Mouse (Mus musculus) heart, embryonic 16.5 days (tissue): Measurements from ENCODE around the gene Syngr3. TPM values are rescaled to one million over a fixed set of nuclear protein-coding genes. Genes with fewer than 3 reads are reported as not detected.
A peak's percentile ranks its signal among the peaks of the same experiment; 100 is the strongest.
"Not testable (repeated sequence)": the region's sequence is repeated elsewhere in the genome, so short reads cannot be mapped to it uniquely, and the experiment has no call there.

Source experiments
- ATAC-seq: fragments of 200-750 bp; cut with Nextera tagmentation; replicated peaks from 2 replicates; pipeline ENCODE4 v1.8.0; 2017; ENCODE audit warnings: moderate number of reproducible peaks; ENCODE audit not compliant: insufficient read depth, low FRiP score; ENCODE audit errors: extremely low read depth
- H3K27ac ChIP-seq: fragments of 300-500 bp; sonication (generic); 2 replicates; pipeline ENCODE4 v1.5.1; 2014; ENCODE audit warnings: mild to moderate bottlenecking, low read length, control low read depth, moderate library complexity
- H3K27me3 ChIP-seq: fragments of 300-500 bp; sonication (generic); 2 replicates; pipeline ENCODE4 v1.6.1; 2014; ENCODE audit warnings: low read length, mixed read lengths; ENCODE audit not compliant: control insufficient read depth, insufficient read depth
- H3K36me3 ChIP-seq: fragments of 300-500 bp; sonication (generic); 2 replicates; pipeline ENCODE4 v1.6.1; 2014; ENCODE audit not compliant: control insufficient read depth, insufficient read depth
- H3K4me1 ChIP-seq: fragments of 300-500 bp; sonication (generic); 2 replicates; pipeline ENCODE4 v1.6.1; 2014; ENCODE audit warnings: low read length, mixed read lengths; ENCODE audit not compliant: control insufficient read depth, insufficient read depth
- H3K4me2 ChIP-seq: fragments of 300-500 bp; sonication (generic); 2 replicates; pipeline ENCODE4 v1.6.1; 2014; ENCODE audit warnings: low read depth, mild to moderate bottlenecking, control low read depth, low read length
- H3K4me3 ChIP-seq: fragments of 300-500 bp; sonication (generic); 2 replicates; pipeline ENCODE4 v1.5.1; 2014; ENCODE audit warnings: mild to moderate bottlenecking, control low read depth, low read length
- H3K9ac ChIP-seq: fragments of 300-500 bp; sonication (generic); 2 replicates; pipeline ENCODE4 v1.6.1; 2014; ENCODE audit warnings: low read length, control low read depth
- H3K9me3 ChIP-seq: fragments of 300-500 bp; sonication (generic); replicated peaks from 2 replicates; pipeline ENCODE4 v1.6.1; 2016; ENCODE audit warnings: low read length; ENCODE audit not compliant: control insufficient read depth
- WGBS: fragments of 180-500 bp; shearing (Covaris S2); extraction: QIAGEN DNeasy Blood & Tissue Kit; methylation state at CpG from one replicate; pipeline ENCODE4 v1.1.7; 2014; 5-methylcytosine and 5-hydroxymethylcytosine counted together
- polyA plus RNA-seq: library from polyadenylated mRNA; unstranded; fragments of >200 nt; fragmentation: Nextera tagmentation; extraction: Ambion mirVana; gene quantifications from 2 replicates; pipeline ENCODE4 v1.2.1, GENCODE M21; 2015

The Syngr3 gene
- polyA plus RNA-seq, 1 experiment from 2014 or later = 0.67 TPM

DNA sequence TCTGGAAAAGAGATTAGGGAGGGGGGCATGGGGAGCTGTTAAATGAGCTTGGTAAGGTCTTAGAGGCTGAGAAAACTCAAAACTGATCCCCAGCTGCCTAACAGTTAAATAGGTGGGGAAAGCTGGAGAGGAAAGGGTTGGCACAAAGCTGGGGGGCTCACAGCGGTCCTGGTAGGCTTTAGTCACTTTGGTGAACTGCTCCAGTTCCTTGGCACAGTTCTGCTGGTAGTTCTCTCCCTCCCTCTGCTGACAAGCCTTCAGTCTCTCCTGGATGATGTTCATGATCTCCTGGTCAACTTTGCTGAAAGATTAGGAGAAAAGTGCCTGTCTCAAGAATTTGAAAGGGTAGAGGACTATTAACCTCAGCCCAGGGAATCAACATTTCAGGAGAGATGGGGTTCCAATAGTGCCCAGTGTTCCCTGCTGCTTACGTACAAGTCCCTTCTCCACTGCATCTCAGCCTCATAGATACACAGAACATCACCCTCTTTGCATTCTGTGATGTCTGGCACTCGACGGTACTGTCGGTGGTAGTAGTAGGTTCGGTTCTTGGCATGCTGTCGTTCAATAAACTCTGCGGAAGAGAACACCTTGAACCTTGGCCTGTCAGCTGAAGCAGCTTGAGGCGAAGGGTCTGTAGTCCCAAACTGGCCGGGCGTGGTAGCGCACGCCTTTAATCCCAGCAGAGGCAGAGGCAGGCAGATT is 32.6 kb upstream of the Syngr3 start:
- peak overlapping the region; percentile 67 for H3K4me2 ChIP-seq
- no peaks in the 10 kb centered on the region for H3K9me3 ChIP-seq
- H3K4me3 ChIP-seq = no peak overlapping the region; the same call in 1 of the 2 replicates
- ATAC-seq = no peak
- peaks cover 26% of the 10 kb centered on the region for H3K4me1 ChIP-seq
- no peaks in the 10 kb centered on the region for H3K27me3 ChIP-seq
- H3K27ac ChIP-seq = no peak overlapping the region
- 34% methylated on average over 13 of the region's 13 CpGs for WGBS
- peak overlapping the region; percentile 43 for H3K9ac ChIP-seq
- H3K36me3 ChIP-seq = peaks cover 13% of the 10 kb centered on the region

DNA sequence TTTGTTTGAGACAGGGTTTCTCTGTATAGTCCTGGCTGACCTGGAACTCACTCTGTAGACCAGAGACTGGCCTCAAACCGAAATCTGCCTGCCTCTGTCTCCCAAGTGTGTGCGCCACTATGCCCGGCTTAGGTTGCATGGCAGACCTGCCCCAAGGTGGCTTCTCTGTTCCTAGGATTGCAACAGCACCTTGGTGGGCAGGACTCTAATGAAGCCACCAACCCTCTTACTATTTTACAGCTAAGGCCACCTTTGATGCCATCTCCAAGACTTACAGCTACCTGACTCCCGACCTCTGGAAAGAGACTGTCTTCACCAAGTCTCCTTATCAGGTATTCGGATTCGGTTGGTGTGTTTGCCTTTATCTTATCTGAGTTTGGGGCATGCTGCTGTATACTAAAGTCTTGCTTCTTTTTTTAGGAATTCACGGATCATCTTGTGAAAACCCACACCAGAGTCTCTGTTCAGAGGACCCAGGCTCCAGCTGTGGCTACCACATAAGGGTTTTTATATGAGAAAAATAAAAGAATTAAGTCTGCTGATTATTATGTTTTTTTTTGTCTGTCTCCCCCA is 31.7 kb upstream of the Syngr3 start:
- H3K27me3 ChIP-seq, ATAC-seq, H3K9me3 ChIP-seq, H3K27ac ChIP-seq: not testable (repeated sequence)
- peak overlapping the region; percentile 90 for H3K4me3 ChIP-seq
- peaks cover 13% of the 10 kb centered on the region for H3K36me3 ChIP-seq
- peak overlapping the region; percentile 41 for H3K9ac ChIP-seq
- WGBS = 32% methylated on average over 7 of the region's 7 CpGs
- peak overlapping the region; percentile 77 for H3K4me2 ChIP-seq
- H3K4me1 ChIP-seq = peaks cover 26% of the 10 kb centered on the region

- not testable (repeated sequence) for H3K9me3 ChIP-seq, H3K27me3 ChIP-seq, ATAC-seq
- peak overlapping the region; percentile 77 for H3K4me2 ChIP-seq
- H3K27ac ChIP-seq = peak overlapping the region; percentile 79
- H3K9ac ChIP-seq = peak overlapping the region; percentile 77
- H3K4me1 ChIP-seq = peaks cover 26% of the 10 kb centered on the region
- peaks cover 13% of the 10 kb centered on the region for H3K36me3 ChIP-seq
- under 1% methylated on average over 11 of the region's 11 CpGs for WGBS
- H3K4me3 ChIP-seq = peak overlapping the region; percentile 90
These were observed 30.9 kb upstream of the Syngr3 start for GRCm38 (mm10) chr17:24720616-24721015.

GRCm38 (mm10) chr17:24719494-24720222 is 29.9 kb upstream of the Syngr3 start:
- no peaks in the 10 kb centered on the region for H3K9me3 ChIP-seq
- peak overlapping the region; percentile 90 for H3K27ac ChIP-seq
- under 1% methylated on average over 61 of the region's 61 CpGs for WGBS

DNA sequence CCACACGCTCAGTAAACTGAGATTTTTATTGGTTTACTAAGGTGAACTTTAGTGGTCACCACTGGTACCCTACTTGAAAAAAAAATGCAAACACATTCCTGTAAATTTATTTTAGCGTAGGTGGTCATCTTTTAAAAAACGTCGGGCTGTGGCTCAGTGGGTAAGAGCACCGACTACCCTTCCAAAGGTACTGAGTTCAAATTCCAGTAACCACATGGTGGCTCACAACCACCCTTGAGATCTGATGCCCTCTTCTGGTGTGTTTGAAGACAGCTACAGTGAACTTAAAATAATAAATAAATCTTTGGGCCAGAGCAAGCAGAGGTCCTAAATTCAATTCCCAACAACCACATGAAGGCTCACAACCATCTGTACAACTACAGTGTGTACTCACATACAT is 29.2 kb upstream of the Syngr3 start:
- H3K9me3 ChIP-seq, ATAC-seq, H3K27ac ChIP-seq, H3K27me3 ChIP-seq: not testable (repeated sequence)
- peaks cover 13% of the 10 kb centered on the region for H3K36me3 ChIP-seq
- H3K4me2 ChIP-seq = peak overlapping the region; percentile 69
- peaks cover 26% of the 10 kb centered on the region for H3K4me1 ChIP-seq
- WGBS = 59% methylated on average over 5 of the region's 5 CpGs
- H3K9ac ChIP-seq = peak overlapping the region; percentile 95
- H3K4me3 ChIP-seq = peak overlapping the region; percentile 90

More at GRCm38 (mm10) chr17:24719494-24720222, 29.9 kb upstream of the Syngr3 start:
- Histone ChIP-seq H3K4me2 (peak overlapping the region; percentile 77), H3K36me3 (peaks cover 13% of the 10 kb centered on the region), H3K27me3 (no peaks in the 10 kb centered on the region), H3K4me3 (peak overlapping the region; percentile 90), H3K9ac (peak overlapping the region; percentile 95), H3K4me1 (peaks cover 26% of the 10 kb centered on the region)
- peak; percentile 97 for ATAC-seq

GRCm38 (mm10) chr17:24717943-24718342 is 28.2 kb upstream of the Syngr3 start, which contains the start of the genes Rnf151 and Rps2:
Gene Rnf151 (minus strand): TSS chr17:24718063.
Gene Rps2 (plus strand): TSS chr17:24718116.
- no peak for ATAC-seq
- Histone ChIP-seq H3K9me3 (no peaks in the 10 kb centered on the region), H3K4me2 (peak within 1 kb of the TSS; percentile 69), H3K4me1 (peaks cover 23% of the 10 kb centered on the region), H3K9ac (peak within 1 kb of the TSS; percentile 95; the same call in 1 of the 2 replicates), H3K4me3 (peak within 1 kb of the TSS; percentile 90), H3K27ac (no peak within 1 kb of the TSS), H3K36me3 (peaks cover 13% of the 10 kb centered on the region), H3K27me3 (no peaks in the 10 kb centered on the region)
- WGBS = 84% methylated on average over 4 of the region's 4 CpGs

DNA sequence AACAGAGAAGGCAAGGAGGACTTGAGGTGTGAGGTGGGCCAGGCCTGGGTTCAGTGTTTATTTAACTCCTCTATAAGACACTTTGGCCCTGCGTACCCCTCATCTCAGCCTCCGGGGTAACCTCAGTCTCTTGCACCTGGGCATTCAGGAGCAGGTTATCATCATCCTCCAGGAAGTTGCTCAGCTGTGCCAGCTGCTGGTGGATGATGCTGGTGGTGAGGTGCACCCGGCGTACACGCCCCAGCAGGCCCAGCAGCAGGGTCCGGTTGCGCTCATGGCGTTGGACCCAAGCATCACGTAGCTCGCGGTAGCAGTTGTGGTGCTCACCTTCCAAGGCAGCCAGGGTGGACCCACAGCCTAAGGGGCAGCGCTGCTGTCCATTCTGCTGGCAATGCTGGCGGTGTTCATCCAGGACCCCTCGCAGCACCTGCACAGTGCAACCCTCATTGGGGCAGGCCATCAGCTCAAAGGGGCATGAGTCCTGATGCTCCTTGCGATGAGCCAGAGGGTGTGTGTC is 26.5 kb upstream of the Syngr3 start:
- Histone ChIP-seq H3K9ac (no peak overlapping the region), H3K9me3 (no peaks in the 10 kb centered on the region), H3K4me2 (no peak overlapping the region), H3K27ac (no peak overlapping the region), H3K4me3 (no peak overlapping the region), H3K36me3 (peaks cover under 1% of the 10 kb centered on the region; the same call in 1 of the 2 replicates), H3K27me3 (no peaks in the 10 kb centered on the region), H3K4me1 (peaks cover 7% of the 10 kb centered on the region)
- 93% methylated on average over 15 of the region's 15 CpGs for WGBS
- no peak for ATAC-seq

GRCm38 (mm10) chr17:24715556-24715955 is 25.8 kb upstream of the Syngr3 start:
- no peak for ATAC-seq
- H3K9ac ChIP-seq = no peak overlapping the region
- no peaks in the 10 kb centered on the region for H3K9me3 ChIP-seq
- no peaks in the 10 kb centered on the region for H3K36me3 ChIP-seq
- peaks cover 5% of the 10 kb centered on the region for H3K4me1 ChIP-seq
- WGBS = 81% methylated on average over 6 of the region's 6 CpGs
- H3K4me2 ChIP-seq = no peak overlapping the region
- H3K4me3 ChIP-seq = no peak overlapping the region
- H3K27ac ChIP-seq = no peak overlapping the region
- H3K27me3 ChIP-seq = no peaks in the 10 kb centered on the region
